In the genomic region with DNA sequence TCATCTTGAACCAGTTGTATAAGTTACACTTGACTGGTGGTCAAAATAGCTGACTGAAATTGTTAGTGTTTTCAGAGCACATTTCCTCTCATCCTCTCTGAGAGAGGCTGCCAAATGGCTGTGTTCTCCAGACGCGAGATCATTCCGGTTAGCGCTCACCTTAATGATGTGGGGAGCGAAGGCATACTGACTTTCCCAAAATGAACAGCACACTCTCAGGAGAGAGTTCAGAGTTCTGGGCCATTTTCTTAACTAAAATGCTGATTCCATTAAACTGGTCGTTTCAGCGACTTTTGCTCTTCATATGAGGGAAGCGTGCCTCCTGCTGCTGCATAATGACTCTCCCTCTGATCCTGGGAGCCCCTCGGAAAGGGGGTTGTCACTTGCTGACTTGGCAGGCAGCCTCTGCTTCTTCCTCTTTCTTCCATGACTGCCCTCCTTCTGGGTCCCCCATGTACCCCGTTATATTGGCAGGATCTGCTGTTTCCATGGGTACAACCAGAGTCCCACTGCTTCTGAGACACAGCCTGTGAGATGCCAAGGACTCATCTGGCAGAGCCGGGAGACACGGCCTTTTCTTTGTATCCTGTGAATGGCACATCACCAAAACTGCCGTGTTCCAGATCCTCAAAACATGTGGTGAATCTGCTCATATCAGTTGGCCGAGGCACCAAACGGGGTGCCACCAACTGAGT, we compare ENCODE assay signal across 16 mouse cellular contexts. TPM values are rescaled to one million over a fixed set of nuclear protein-coding genes. Genes with fewer than 3 reads are reported as not detected.
A peak's percentile ranks its signal among the peaks of the same experiment; 100 is the strongest.
DNase-seq lines count a peak whose midpoint lies in the region; ATAC-seq and TF ChIP-seq lines count a peak whose summit lies in the region.
"Had no signal": no experiment of that assay in that cellular context is flagged by ENCODE, and none has a peak within 500 bp of the region (broad histone marks: within the 10 kb centered on the region; RNA-seq: fewer than 3 reads in every experiment).

No protein-coding gene starts in this region.

- intact Hi-C loops in gastrocnemius, postnatal 14 days (cut with DNase I; ENCODE audit: low total_unique reads) = no loop called here

- peak; percentile 19 to 52 for DNase-seq in cerebellum, adult 2 months
- DNase-seq in cerebellum, adult 8-10 months = no peak
- DNase-seq in lung, postnatal 10 days = peak; percentile 3
- DNase-seq in lung, postnatal 0 days (ENCODE audit: low spot score) = no peak
- DNase-seq in layer of hippocampus, adult 9-10 months (ENCODE audit: low spot score) = peak; percentile 12
- DNase-seq in gastrocnemius, postnatal 14 days = no peak
- no peak for DNase-seq in spleen, postnatal 10 days (ENCODE audit: low spot score in 2 of 2)
- DNase-seq: adrenal gland, adult 8-10 months; gastrocnemius, adult 2 months; liver, embryonic 13.5 days had no signal

- H3K9me3 ChIP-seq in lung, postnatal 0 days (ENCODE audit: low read length) = no peaks in the 10 kb centered on the region
- H3K9me3 ChIP-seq in neural tube, embryonic 14.5 days (ENCODE audit: control insufficient read depth, low read length) = no peaks in the 10 kb centered on the region
- H3K9me3 ChIP-seq: liver, embryonic 13.5 days had no signal

- no peak overlapping the region for H3K4me2 ChIP-seq in lung, postnatal 0 days (replicated peaks; ENCODE audit: low read depth, low read length)
- no peak overlapping the region for H3K4me2 ChIP-seq in neural tube, embryonic 14.5 days (ENCODE audit: low read depth, low read length)
- H3K4me2 ChIP-seq: liver, embryonic 13.5 days had no signal

- TF ChIP-seq EP300 in lung, postnatal 0 days (IDR thresholded peaks at IDR 0.05) = no peak

- H3K9ac ChIP-seq in lung, postnatal 0 days (replicated peaks; ENCODE audit: low read depth) = no peak overlapping the region
- H3K9ac ChIP-seq in neural tube, embryonic 14.5 days (replicated peaks; ENCODE audit: low read depth, low read length) = no peak overlapping the region
- H3K9ac ChIP-seq: liver, embryonic 13.5 days had no signal

- 36% methylated on average over 15 of the region's 15 CpGs for WGBS in cerebellum, adult 2 months
- 52% methylated on average over 15 of the region's 15 CpGs for WGBS in lung, postnatal 0 days
- 38% methylated on average over 15 of the region's 15 CpGs for WGBS in neural tube, embryonic 14.5 days

- H3K4me1 ChIP-seq in cerebellum, adult 2 months (ENCODE audit: control insufficient read depth, insufficient read depth, low read length) = no peaks in the 10 kb centered on the region
- H3K4me1 ChIP-seq in lung, postnatal 0 days (ENCODE audit: insufficient read depth, low read depth, low read length) = no peaks in the 10 kb centered on the region; the same call in 1 of the 2 replicates
- peaks cover 5% of the 10 kb centered on the region; the same call in 1 of the 2 replicates for H3K4me1 ChIP-seq in neural tube, embryonic 14.5 days (ENCODE audit: control insufficient read depth, insufficient read depth, low read length)
- H3K4me1 ChIP-seq: liver, embryonic 13.5 days had no signal

- no peak for ATAC-seq in lung, postnatal 0 days
- peak; percentile 86 for ATAC-seq in neural tube, embryonic 14.5 days (ENCODE audit: low read depth)

- no peak for TF ChIP-seq POLR2A in cerebellum, adult 2 months (IDR thresholded peaks at IDR 0.05; ENCODE audit: borderline replicate concordance, insufficient read depth, low read length)

- H3K4me3 ChIP-seq in cerebellum, adult 2 months (replicated peaks; ENCODE audit: insufficient read depth, low read depth, low read length) = no peak overlapping the region
- no peak overlapping the region for H3K4me3 ChIP-seq in lung, postnatal 0 days (ENCODE audit: low read depth, low read length)
- no peak overlapping the region for H3K4me3 ChIP-seq in neural tube, embryonic 14.5 days (ENCODE audit: low read depth, low read length)
- H3K4me3 ChIP-seq: gastrocnemius, adult 2 months; liver, embryonic 13.5 days had no signal

- TF ChIP-seq CTCF in cerebellum, adult 2 months (IDR thresholded peaks at IDR 0.05; ENCODE audit: borderline replicate concordance, insufficient read depth, low read depth, low read length) = no peak
- no peak for TF ChIP-seq CTCF in lung, postnatal 0 days (IDR thresholded peaks at IDR 0.05)

- H3K27ac ChIP-seq in cerebellum, adult 2 months (ENCODE audit: insufficient read depth, low read length) = no peak overlapping the region
- no peak overlapping the region for H3K27ac ChIP-seq in lung, postnatal 0 days (ENCODE audit: low read length)
- H3K27ac ChIP-seq in neural tube, embryonic 14.5 days (ENCODE audit: low read depth, low read length) = peak overlapping the region; percentile 62
- H3K27ac ChIP-seq: gastrocnemius, adult 2 months; kidney, postnatal 0 days; liver, embryonic 13.5 days had no signal

- no peaks in the 10 kb centered on the region for H3K36me3 ChIP-seq in lung, postnatal 0 days (ENCODE audit: insufficient read depth, low read length)
- H3K36me3 ChIP-seq in neural tube, embryonic 14.5 days (ENCODE audit: control insufficient read depth, insufficient read depth, low read length) = no peaks in the 10 kb centered on the region
- H3K36me3 ChIP-seq: liver, embryonic 13.5 days had no signal

- no peaks in the 10 kb centered on the region for H3K27me3 ChIP-seq in cerebellum, adult 2 months (ENCODE audit: control insufficient read depth, insufficient read depth, low read length)
- H3K27me3 ChIP-seq in lung, postnatal 0 days (replicated peaks; ENCODE audit: insufficient read depth, low read length) = no peaks in the 10 kb centered on the region
- H3K27me3 ChIP-seq in neural tube, embryonic 14.5 days (ENCODE audit: control insufficient read depth, insufficient read depth, low read length) = no peaks in the 10 kb centered on the region
- H3K27me3 ChIP-seq: liver, embryonic 13.5 days had no signal

RNA-seq across cellular contexts. Expression of a gene that starts 35.0 kb away (rescaled TPM):
- 0.13 TPM in 1 of 2 replicates, not detected in the other for polyA plus RNA-seq in cerebellum, adult 2 months (2012; rRNA removed)
- polyA plus RNA-seq in lung, postnatal 0 days (2015; fragmentation: Nextera tagmentation; extraction: Ambion mirVana) = not detected in 2 replicates
- 0.44 TPM in 1 of 2 replicates, not detected in the other for polyA plus RNA-seq in neural tube, embryonic 14.5 days (2014; fragmentation: Nextera tagmentation; extraction: Ambion mirVana)
- total RNA-seq in gastrocnemius, postnatal 14 days (2021) = not detected
- total RNA-seq: adrenal gland, adult 8-10 months; gastrocnemius, adult 2 months; megakaryocyte, adult 5-6 weeks; MEL had no signal
- polyA plus RNA-seq: heart, postnatal 0 days; liver, embryonic 13.5 days; stomach, embryonic 16.5 days had no signal

Comparison
In these comparisons a context has a peak if more than half of its experiments do, and no peak if none do; other contexts are left out.
1. DNase-seq: peak in cerebellum, adult 2 months (2 of 2), lung, postnatal 10 days (single experiment) and layer of hippocampus, adult 9-10 months (single experiment); none in cerebellum, adult 8-10 months (single experiment), lung, postnatal 0 days (single experiment), gastrocnemius, postnatal 14 days (single experiment) and spleen, postnatal 10 days (0 of 2).